Mouse (Mus musculus): ENCODE data around the gene Mpp6.

DNA sequence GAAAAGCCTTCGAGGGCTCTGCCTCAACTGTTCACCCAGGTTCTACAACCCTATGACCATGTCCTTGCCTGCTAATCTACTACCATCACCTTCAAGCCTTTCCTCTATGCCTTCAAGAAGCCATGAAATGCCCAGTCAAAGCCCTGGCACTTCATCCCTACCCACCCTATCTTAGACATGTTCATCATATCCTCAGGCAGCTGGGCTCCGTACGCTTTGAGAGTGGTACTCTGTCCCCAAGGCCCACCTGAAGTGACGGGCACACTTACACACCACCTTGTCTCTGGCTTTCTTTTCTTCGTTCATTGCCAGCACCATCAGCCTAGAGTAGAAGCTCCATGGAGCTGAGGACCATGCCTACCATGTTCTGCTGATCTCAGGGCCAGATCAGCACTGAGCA lies 121.2 kb downstream of the Mpp6 start:
- no peak for TF ChIP-seq CTCF (IDR thresholded peaks at IDR 0.05; ENCODE audit: low read depth)
- no peak for TF ChIP-seq EP300 (IDR thresholded peaks at IDR 0.05; ENCODE audit: low read depth)
